Mouse (Mus musculus): ENCODE measurements around the gene Sh2b2.

GRCm38 (mm10) chr5:136292971-136293418 is 46.6 kb upstream of the Sh2b2 start:
- TF ChIP-seq CTCF (IDR thresholded peaks at IDR 0.05; ENCODE audit: extremely low read depth, insufficient read depth, insufficient read length, insufficient replicate concordance) (no peak), POLR2A (IDR thresholded peaks at IDR 0.05; ENCODE audit: low read depth, low read length) (no peak)

Measured in spleen, adult 2 months (tissue).